Mouse (Mus musculus): ENCODE measurements around the gene Ddah1. TPM values are rescaled to one million over a fixed set of nuclear protein-coding genes. Genes with fewer than 3 reads are reported as not detected.

Gene Ddah1
- polyA plus RNA-seq, 1 experiment = 81.7 TPM

DNA sequence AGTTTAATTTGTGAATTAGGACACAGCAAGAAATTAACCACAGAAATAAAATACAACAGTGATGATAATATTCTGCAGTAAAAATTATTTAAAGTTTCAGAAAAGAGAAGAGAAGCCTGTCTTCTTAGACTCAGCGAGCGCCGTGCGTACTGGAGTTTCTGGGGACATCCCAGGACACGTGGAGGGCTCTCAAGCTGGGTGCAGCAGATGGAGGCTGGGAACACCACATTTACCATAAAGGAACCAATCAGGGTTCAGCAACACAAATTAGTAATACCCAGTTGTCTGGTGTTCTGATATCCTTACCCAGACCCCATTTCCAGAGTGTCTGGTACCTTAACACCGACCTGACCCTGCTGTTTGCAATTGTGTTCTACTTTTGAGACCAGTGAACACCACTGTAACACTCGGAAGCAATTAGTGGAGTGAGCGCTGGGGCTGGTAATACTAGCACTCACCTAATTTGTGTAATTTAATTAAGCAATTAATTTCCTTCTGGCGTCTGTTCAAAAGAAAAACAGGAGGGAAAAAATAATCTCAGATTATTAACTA lies 14.9 kb upstream of the Ddah1 start:
- TF ChIP-seq CTCF (IDR thresholded peaks at IDR 0.05; ENCODE audit: borderline replicate concordance, extremely low read depth, insufficient read depth, insufficient read length) (no peak), POLR2A (IDR thresholded peaks at IDR 0.05; ENCODE audit: borderline replicate concordance, extremely low read depth, insufficient read depth, insufficient read length, poor library complexity, severe bottlenecking) (no peak)
- peak; percentile 56 for DNase-seq (ENCODE audit: low read depth)

DNA sequence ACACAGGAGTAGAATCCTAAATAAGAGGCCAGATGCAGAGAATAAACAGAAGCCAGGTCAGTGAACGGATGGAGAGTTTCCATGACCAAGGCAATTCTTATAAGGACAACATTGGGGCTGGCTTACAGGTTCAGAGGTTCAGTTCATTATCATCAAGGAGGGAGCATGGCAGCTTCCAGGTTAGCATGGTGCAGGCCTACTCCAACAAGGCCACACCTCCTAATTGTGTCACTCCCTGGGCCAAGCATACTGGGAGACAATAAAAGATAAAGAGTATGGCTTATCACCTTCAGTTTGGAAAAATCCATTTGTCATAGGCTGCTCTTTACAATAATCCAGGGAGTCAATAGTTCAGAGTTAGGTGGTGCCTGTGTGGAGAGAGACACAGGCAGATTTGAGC lies 9.8 kb upstream of the Ddah1 start:
- TF ChIP-seq POLR2A (IDR thresholded peaks at IDR 0.05; ENCODE audit: borderline replicate concordance, extremely low read depth, insufficient read depth, insufficient read length, poor library complexity, severe bottlenecking) (no peak), CTCF (IDR thresholded peaks at IDR 0.05; ENCODE audit: borderline replicate concordance, extremely low read depth, insufficient read depth, insufficient read length) (no peak)
- no peak for DNase-seq (ENCODE audit: low read depth)

DNA sequence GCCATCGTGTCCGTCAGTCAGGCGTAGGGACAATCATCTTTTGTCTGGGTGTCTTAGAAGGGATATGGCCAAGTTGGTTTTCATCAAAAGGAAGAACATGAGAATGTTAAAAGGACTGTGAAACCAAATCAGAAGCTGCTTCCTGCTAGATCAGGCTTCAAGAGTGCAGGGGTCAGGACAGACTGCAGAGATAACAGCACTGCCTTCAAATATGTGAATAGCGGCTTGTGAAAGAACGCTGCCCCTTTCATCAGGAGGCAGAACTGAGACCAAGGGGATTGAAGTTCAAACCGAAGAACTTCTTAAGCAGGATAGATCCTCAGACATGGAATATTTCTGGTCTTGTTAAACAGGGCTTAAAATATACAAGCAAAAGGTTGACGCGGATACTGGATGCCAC lies 2.0 kb upstream of the Ddah1 start:
- peak; percentile 66 for DNase-seq (ENCODE audit: low read depth)
- TF ChIP-seq POLR2A (IDR thresholded peaks at IDR 0.05; ENCODE audit: borderline replicate concordance, extremely low read depth, insufficient read depth, insufficient read length, poor library complexity, severe bottlenecking) (no peak), CTCF (IDR thresholded peaks at IDR 0.05; ENCODE audit: borderline replicate concordance, extremely low read depth, insufficient read depth, insufficient read length) (no peak)

DNA sequence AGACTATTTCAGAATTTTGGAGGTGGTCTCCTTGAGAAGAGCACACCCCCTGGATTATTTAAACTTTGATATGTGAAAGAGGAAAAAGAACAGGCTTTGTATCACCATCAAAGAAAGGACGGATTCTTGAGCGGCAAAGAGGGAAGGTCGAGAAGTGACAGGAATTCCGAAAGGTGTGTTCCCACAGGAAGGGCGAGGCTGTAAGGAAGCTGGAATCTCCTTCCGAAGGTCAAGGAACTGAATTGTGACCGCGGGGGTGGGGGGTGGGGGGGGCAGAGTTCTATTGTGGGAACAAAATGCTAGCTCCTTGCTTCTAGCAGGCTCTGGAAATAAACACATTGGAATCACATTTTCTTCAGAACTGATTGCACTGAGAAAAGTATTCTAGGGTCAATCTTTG lies 1.3 kb upstream of the Ddah1 start:
- no peak for TF ChIP-seq CTCF (IDR thresholded peaks at IDR 0.05; ENCODE audit: borderline replicate concordance, extremely low read depth, insufficient read depth, insufficient read length)
- TF ChIP-seq POLR2A (IDR thresholded peaks at IDR 0.05; ENCODE audit: borderline replicate concordance, extremely low read depth, insufficient read depth, insufficient read length, poor library complexity, severe bottlenecking) = no peak
- DNase-seq (ENCODE audit: low read depth) = no peak

DNA sequence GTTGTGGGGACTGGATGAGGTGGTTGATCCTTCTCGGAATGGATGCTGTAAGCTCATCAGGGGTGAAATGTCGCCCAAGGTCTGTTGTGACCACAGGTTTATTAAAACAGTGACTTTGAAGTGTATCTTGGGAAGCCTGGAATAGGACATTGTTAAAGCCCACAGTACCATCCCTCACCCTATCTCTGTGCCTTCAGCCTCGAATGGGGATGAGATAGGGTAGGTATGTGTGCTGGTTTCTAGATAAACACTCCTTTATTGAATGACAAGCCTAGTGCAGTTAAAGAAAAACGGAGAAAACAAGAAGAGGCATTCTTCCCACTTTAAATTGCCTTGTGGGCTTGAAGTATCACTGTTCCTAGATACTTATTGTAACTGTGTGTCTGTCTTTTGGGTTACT lies 631 bp upstream of the Ddah1 start:
- no peak for DNase-seq (ENCODE audit: low read depth)
- TF ChIP-seq CTCF (IDR thresholded peaks at IDR 0.05; ENCODE audit: borderline replicate concordance, extremely low read depth, insufficient read depth, insufficient read length) = no peak
- no peak for TF ChIP-seq POLR2A (IDR thresholded peaks at IDR 0.05; ENCODE audit: borderline replicate concordance, extremely low read depth, insufficient read depth, insufficient read length, poor library complexity, severe bottlenecking)

DNA sequence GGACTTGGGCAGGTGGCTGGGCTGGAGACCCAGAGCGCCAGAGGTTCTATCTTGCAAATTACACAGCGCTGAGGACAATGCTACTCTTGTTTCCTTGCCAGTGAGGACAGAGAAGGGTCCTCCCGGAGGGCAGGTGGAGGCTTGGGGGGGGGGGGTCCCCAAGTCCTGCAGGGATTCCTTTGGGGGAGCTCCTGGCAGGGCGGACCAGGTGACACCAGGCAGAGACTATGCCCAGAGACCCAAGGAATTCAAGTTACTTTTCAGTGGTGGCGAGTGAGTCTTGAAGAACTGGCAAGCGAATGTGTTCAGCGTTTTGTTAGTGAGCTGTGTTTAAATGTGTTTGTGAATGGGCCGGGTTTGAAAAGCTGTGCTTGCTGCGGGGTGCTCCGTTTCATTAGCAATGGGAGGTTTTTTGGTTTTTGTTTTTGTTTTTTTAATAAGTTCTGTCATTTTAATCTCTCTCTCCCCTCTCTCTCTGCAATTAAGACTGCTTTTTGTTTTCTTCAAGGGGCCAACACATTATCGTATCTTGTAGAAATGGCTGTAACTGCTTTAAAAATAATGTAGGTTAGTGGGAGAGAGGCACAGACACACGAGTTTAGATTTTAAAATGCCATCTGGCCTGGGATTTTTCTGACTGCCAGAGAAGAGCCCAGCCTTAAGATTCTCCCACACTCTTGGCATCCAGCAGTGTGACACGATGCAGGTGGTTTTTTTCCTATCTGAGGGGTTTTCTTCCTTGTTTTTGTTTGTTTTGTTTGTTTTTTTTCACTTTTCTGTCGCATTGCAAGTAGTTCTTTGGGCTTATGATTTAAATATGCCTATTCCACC lies 1.1 kb downstream of the Ddah1 start:
- peak; percentile 78 for DNase-seq (ENCODE audit: low read depth)
- TF ChIP-seq POLR2A (IDR thresholded peaks at IDR 0.05; ENCODE audit: borderline replicate concordance, extremely low read depth, insufficient read depth, insufficient read length, poor library complexity, severe bottlenecking) (no peak), CTCF (IDR thresholded peaks at IDR 0.05; ENCODE audit: borderline replicate concordance, extremely low read depth, insufficient read depth, insufficient read length) (no peak)

DNA sequence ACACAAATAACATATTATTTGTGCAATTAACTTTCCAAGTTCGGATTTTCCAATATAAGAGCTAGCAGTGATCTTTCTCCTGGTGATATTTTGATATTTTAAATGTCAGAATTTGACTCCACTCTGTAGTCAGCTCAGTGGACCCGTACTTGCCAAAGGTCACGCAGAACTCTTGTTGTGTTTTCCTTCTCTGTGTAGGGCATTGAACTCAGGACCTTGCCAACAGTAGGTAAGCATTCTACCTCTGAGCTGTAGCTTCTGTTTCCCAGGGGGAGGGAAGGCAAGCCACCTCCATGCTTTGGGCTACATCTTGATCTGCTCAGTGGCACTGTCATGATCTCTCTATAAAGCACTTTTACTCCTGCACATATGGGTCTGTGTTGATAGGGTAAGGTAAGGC lies 2.1 kb downstream of the Ddah1 start:
- no peak for DNase-seq (ENCODE audit: low read depth)

DNA sequence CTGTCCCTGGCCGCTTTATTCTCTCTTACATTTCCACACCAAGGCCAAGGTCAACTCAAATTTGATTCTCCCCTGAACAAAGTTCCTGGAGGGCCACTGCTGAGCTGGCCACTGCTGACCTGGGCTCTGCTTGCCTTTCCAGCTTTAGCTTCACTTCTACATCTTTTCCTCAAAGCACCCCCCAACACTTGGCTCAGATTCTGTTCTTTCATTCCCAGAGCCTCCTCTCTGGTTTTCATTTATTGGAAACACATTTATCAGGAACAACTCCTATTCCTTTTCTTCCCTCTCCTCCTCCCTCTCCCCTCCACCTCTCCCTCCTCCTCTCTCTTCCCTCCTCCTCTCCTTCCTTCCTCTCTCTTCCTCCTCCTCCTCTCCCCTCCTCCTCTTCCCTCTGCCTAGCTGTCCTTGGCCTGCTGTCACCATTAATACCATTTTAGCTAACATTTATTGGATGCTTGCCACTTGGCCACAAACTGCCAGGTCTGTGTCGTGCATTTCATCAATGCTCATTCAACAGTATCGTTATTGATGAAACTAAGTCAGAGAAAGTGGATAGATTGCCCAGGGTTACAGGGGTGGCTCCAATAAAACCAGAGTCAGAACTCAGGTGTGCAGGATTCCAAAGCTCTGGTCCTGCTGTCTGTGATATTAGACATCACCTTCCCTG lies 3.2 kb downstream of the Ddah1 start:
- no peak for DNase-seq (ENCODE audit: low read depth)
- TF ChIP-seq CTCF (IDR thresholded peaks at IDR 0.05; ENCODE audit: borderline replicate concordance, extremely low read depth, insufficient read depth, insufficient read length) (no peak), POLR2A (IDR thresholded peaks at IDR 0.05; ENCODE audit: borderline replicate concordance, extremely low read depth, insufficient read depth, insufficient read length, poor library complexity, severe bottlenecking) (no peak)

More for the DNA sequence above, 2.1 kb downstream of the Ddah1 start:
- TF ChIP-seq CTCF (IDR thresholded peaks at IDR 0.05; ENCODE audit: borderline replicate concordance, extremely low read depth, insufficient read depth, insufficient read length) = no peak
- TF ChIP-seq POLR2A (IDR thresholded peaks at IDR 0.05; ENCODE audit: borderline replicate concordance, extremely low read depth, insufficient read depth, insufficient read length, poor library complexity, severe bottlenecking) = no peak

DNA sequence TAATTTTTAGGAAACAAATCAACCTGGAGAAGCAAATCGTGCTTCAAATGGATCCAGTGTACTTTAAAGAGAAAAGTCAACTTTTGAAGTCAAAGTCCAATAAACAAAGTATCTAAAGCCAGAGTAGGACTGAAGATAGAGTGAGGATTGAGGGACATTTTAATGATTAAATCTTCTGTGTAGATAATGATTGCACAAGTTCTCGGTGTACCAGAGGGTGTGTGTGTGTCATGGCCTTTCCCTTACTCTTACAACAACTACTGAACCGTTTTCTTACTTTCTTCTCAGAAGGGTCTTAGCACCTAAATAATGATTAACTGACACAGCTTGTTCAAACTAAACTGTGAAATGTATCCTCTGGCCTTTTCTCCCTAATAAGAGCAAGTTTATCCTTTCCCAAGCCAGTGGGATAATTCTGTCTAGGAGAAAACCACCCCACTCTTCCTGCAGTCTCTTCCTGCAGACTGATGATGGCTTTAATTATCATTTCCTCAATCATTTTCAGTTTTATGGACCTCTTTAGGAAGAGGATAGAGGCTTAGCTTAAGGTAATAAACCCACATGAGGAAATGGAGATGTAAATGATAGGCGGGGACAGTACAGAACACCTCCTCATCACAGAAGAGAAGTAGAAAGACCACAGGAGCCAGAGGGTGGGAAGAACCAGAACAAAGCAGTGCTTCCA lies 4.6 kb downstream of the Ddah1 start:
- no peak for TF ChIP-seq CTCF (IDR thresholded peaks at IDR 0.05; ENCODE audit: borderline replicate concordance, extremely low read depth, insufficient read depth, insufficient read length)
- no peak for TF ChIP-seq POLR2A (IDR thresholded peaks at IDR 0.05; ENCODE audit: borderline replicate concordance, extremely low read depth, insufficient read depth, insufficient read length, poor library complexity, severe bottlenecking)
- DNase-seq (ENCODE audit: low read depth) = no peak

DNA sequence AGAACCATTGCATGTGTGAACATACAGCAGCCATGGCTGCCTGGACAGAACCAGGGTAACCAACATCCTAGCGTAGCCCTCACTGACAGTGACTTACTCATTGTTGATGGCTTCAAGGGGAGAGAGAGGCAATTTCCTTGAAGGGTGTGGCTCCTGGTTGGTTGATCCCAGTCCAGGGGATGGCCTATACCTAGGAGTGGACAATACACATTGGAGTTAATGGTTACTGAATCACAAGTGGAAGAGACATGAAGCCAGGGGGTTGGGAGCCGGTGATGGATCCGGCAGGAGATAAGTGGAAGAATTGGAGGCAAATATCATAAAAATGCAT lies 5.1 kb downstream of the Ddah1 start:
- DNase-seq (ENCODE audit: low read depth) = no peak
- TF ChIP-seq CTCF (IDR thresholded peaks at IDR 0.05; ENCODE audit: borderline replicate concordance, extremely low read depth, insufficient read depth, insufficient read length) (no peak), POLR2A (IDR thresholded peaks at IDR 0.05; ENCODE audit: borderline replicate concordance, extremely low read depth, insufficient read depth, insufficient read length, poor library complexity, severe bottlenecking) (no peak)

DNA sequence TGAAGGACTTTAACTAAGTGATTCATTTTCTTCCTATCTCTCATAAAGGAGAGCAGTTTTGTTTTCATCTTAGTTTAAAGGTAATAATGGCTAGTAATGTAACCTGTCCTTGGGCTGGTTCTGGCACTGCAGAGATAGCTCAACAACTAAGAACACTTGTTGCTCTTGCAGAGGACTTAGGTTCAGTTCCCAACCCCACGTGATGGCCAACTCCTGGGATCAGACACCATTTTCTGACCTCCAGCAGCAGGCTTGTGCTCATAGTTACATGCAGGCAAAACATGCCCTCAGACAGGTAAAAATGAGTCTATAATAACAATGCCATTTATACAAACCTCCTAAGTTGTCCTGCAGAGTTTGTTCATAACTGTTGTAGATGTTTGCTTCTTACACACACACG lies 5.9 kb downstream of the Ddah1 start:
- TF ChIP-seq POLR2A (IDR thresholded peaks at IDR 0.05; ENCODE audit: borderline replicate concordance, extremely low read depth, insufficient read depth, insufficient read length, poor library complexity, severe bottlenecking) = no peak
- no peak for TF ChIP-seq CTCF (IDR thresholded peaks at IDR 0.05; ENCODE audit: borderline replicate concordance, extremely low read depth, insufficient read depth, insufficient read length)
- no peak for DNase-seq (ENCODE audit: low read depth)

Measured in brain, embryonic 14.5 days (tissue).